Mouse (Mus musculus): ENCODE results near the gene Rdh16f1.
"Not testable (repeated sequence)": the region's sequence is repeated elsewhere in the genome, so short reads cannot be mapped to it uniquely, and the experiment has no call there.

Rdh16f1 gene

GRCm38 (mm10) chr10:127835292-127835691 is 75.7 kb downstream of the Rdh16f1 start:
- peak; percentile 34 for DNase-seq

- DNase-seq, result not testable (repeated sequence)
Measured at GRCm38 (mm10) chr10:127837793-127838192, 78.2 kb downstream of the Rdh16f1 start.

- DNase-seq, result no peak
Measured at GRCm38 (mm10) chr10:127838539-127838938, 79.0 kb downstream of the Rdh16f1 start.

- DNase-seq, result no peak
Measured at GRCm38 (mm10) chr10:127840776-127841175, 81.2 kb downstream of the Rdh16f1 start.
